Mouse (Mus musculus): ENCODE results near the gene Jkamp.

DNA sequence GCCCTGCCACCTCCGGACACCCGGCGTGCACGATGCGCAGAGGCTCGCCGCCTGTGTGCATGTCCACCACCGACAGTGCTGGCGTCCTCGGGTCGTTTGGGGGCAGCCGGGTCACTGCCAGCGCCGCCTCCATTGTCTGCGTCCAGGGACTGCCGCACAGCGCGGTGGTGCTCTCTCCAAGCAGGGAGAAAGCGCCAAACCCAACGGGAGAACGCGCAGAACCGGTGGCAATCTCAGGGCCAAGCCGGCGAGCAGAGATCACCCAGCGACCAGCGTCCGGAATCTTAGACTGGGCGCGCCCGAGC lies 413 bp upstream of the Jkamp start:
- TF ChIP-seq POLR2A (IDR thresholded peaks at IDR 0.05; ENCODE audit: control insufficient read depth, low read depth, low read length) (no peak; the same call in 1 of the 2 replicates), CTCF (IDR thresholded peaks at IDR 0.05; ENCODE audit: control insufficient read depth, insufficient read depth, insufficient replicate concordance, low read depth, low read length) (no peak)

All from testis, adult 2 months (tissue).